Mouse (Mus musculus) midbrain, postnatal 0 days (tissue): ENCODE measurements at regions not wholly inside any gene's neighbourhood (a gene's known extent, or its start where the extent isn't known, plus 50 kb on each side); places are given as distances from the start of the nearest gene placed in this dataset.
"Not testable (repeated sequence)": the region's sequence is repeated elsewhere in the genome, so short reads cannot be mapped to it uniquely, and the experiment has no call there.

ENCODE experiments used
- ATAC-seq: fragments of 200-750 bp; cut with Nextera tagmentation; 2 replicates; pipeline ENCODE4 v1.8.0; 2017; ENCODE audit warnings: moderate number of reproducible peaks, mild to moderate bottlenecking, moderate TSS enrichment, moderate library complexity; ENCODE audit not compliant: low FRiP score
- DNase-seq: peaks from one replicate; pipeline ENCODE4 v3.0.0-alpha.2; 2015; ENCODE audit warnings: low spot score
- H3K27ac ChIP-seq: fragments of 300-500 bp; sonication (generic); 2 replicates; pipeline ENCODE4 v1.5.1; 2014; ENCODE audit warnings: low read depth, mild to moderate bottlenecking, low read length, mixed read lengths
- H3K27me3 ChIP-seq: fragments of 300-500 bp; sonication (generic); 2 replicates; pipeline ENCODE4 v1.6.1; 2014; ENCODE audit warnings: low read length, control low read depth, mixed read lengths; ENCODE audit not compliant: insufficient read depth
- H3K36me3 ChIP-seq: fragments of 300-500 bp; sonication (generic); 2 replicates; pipeline ENCODE4 v1.6.1; 2014; ENCODE audit warnings: low read length, control low read depth, mixed read lengths; ENCODE audit not compliant: insufficient read depth
- H3K4me1 ChIP-seq: fragments of 300-500 bp; sonication (generic); 2 replicates; pipeline ENCODE4 v1.6.1; 2014; ENCODE audit warnings: mild to moderate bottlenecking, control low read depth, antibody characterized with exemption, low read length, mixed read lengths; ENCODE audit not compliant: insufficient read depth
- H3K4me2 ChIP-seq: fragments of 300-500 bp; sonication (generic); 2 replicates; pipeline ENCODE4 v1.6.1; 2014; ENCODE audit warnings: low read depth, mild to moderate bottlenecking, low read length, mixed read lengths; ENCODE audit not compliant: poor library complexity, severe bottlenecking
- H3K4me3 ChIP-seq: fragments of 300-500 bp; sonication (generic); 2 replicates; pipeline ENCODE4 v1.5.1; 2014; ENCODE audit warnings: low read depth, mild to moderate bottlenecking, low read length, moderate library complexity
- H3K9ac ChIP-seq: fragments of 300-500 bp; sonication (generic); replicated peaks from 2 replicates; pipeline ENCODE4 v1.6.1; 2014; ENCODE audit warnings: mild to moderate bottlenecking, low read length, moderate library complexity, mixed read lengths; ENCODE audit not compliant: poor library complexity, severe bottlenecking
- H3K9me3 ChIP-seq: fragments of 300-500 bp; sonication (generic); 2 replicates; pipeline ENCODE4 v1.6.1; 2016; ENCODE audit warnings: low read length, control low read depth
- CTCF ChIP-seq: IDR thresholded peaks from 2 replicates; pipeline ENCODE4 v1.5.1; 2016; ENCODE audit warnings: antibody characterized with exemption, mild to moderate bottlenecking
- WGBS: fragments of 180-500 bp; shearing (Covaris S2); extraction: QIAGEN DNeasy Blood & Tissue Kit; methylation state at CpG from one replicate; pipeline ENCODE4 v1.1.7; 2014; 5-methylcytosine and 5-hydroxymethylcytosine counted together

- H3K4me2 ChIP-seq: no peak overlapping the region
- no peak overlapping the region for H3K27ac ChIP-seq
- no peak overlapping the region for H3K9ac ChIP-seq
- no peaks in the 10 kb centered on the region for H3K27me3 ChIP-seq
- ATAC-seq: no peak
- no peak for DNase-seq
- no peaks in the 10 kb centered on the region for H3K4me1 ChIP-seq
- H3K4me3 ChIP-seq: no peak overlapping the region
- no peaks in the 10 kb centered on the region for H3K9me3 ChIP-seq
- H3K36me3 ChIP-seq: no peaks in the 10 kb centered on the region
- no peak for TF ChIP-seq CTCF
These were observed 251.9 kb downstream of the Gm21738 start for GRCm38 (mm10) chr14:19166821-19167220.

- H3K27me3 ChIP-seq, H3K4me1 ChIP-seq, H3K36me3 ChIP-seq, H3K4me2 ChIP-seq, H3K9me3 ChIP-seq, H3K27ac ChIP-seq, H3K9ac ChIP-seq, DNase-seq, ATAC-seq, H3K4me3 ChIP-seq: not testable (repeated sequence)
- 77% methylated on average over 6 of the region's 6 CpGs for WGBS
These were observed 245.8 kb upstream of the Ube2e2 start for GRCm38 (mm10) chr14:19139875-19140274.

GRCm38 (mm10) chr14:19131532-19131931 lies 237.5 kb upstream of the Ube2e2 start:
- no peaks in the 10 kb centered on the region for H3K36me3 ChIP-seq
- H3K27ac ChIP-seq: no peak overlapping the region
- no peak overlapping the region for H3K4me2 ChIP-seq
- H3K9ac ChIP-seq: no peak overlapping the region
- peaks cover 4% of the 10 kb centered on the region; the same call in 1 of the 2 replicates for H3K9me3 ChIP-seq
- ATAC-seq (no peak), DNase-seq (no peak)
- no peak overlapping the region for H3K4me3 ChIP-seq
- H3K27me3 ChIP-seq: no peaks in the 10 kb centered on the region
- H3K4me1 ChIP-seq: no peaks in the 10 kb centered on the region
- 73% methylated on average over 1 of the region's 1 CpGs for WGBS
- no peak for TF ChIP-seq CTCF
